Mouse (Mus musculus) right cerebral cortex, postnatal 36 days (tissue): ENCODE results near the gene Ociad2.

Source experiments
- DNase-seq, 2 experiments: peaks; one replicate each; pipeline ENCODE4 v3.0.0; 2022; ENCODE audit warnings: low spot score in 2 of 2, mixed read lengths in 1 of 2

Ociad2 gene

DNA sequence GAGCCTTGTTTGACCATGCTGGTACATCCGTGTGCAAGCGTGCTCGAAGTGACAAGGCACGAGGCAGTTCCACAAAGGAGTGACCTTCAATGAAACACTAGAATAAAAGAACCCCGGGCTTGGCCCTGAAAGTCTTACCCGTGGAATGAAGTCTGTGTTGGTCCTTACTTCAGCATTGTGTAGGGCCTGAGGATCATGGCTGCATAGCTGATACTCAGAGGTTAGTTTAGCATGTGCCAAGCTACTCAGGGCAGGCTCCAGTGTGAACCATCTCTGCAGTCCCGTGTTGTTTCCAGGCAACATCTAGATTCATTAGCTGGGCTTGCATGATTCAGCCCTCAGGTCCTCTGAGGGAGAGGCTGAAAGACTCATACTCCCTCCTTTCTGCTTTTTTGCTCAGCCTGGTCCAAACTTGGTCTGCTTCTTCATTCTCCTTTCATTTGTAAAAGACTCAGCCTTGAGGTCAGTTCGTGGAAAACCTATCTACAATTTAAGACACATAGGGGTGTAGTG is at the start of gene Ociad2:
Ociad2 (minus strand) TSS at position 306 of the 513 bp plus-strand sequence.
- DNase-seq: no peak

DNA sequence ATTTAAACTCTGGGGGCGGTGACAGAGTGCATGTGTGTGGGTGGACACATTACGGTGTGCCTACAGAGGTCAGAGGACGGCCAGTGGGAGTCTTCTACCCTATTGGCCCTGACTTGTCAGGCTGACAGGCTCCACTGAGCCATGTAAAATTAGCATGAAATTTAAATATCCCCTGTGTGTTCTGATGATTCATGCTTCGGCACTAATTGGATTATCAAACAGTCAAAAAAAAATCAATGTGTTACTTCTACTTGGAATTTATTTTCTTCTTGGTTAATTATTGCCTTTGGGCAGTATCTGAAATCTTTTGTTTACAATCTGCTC is 42.8 kb upstream of the Ociad2 start:
- no peak for DNase-seq

DNA sequence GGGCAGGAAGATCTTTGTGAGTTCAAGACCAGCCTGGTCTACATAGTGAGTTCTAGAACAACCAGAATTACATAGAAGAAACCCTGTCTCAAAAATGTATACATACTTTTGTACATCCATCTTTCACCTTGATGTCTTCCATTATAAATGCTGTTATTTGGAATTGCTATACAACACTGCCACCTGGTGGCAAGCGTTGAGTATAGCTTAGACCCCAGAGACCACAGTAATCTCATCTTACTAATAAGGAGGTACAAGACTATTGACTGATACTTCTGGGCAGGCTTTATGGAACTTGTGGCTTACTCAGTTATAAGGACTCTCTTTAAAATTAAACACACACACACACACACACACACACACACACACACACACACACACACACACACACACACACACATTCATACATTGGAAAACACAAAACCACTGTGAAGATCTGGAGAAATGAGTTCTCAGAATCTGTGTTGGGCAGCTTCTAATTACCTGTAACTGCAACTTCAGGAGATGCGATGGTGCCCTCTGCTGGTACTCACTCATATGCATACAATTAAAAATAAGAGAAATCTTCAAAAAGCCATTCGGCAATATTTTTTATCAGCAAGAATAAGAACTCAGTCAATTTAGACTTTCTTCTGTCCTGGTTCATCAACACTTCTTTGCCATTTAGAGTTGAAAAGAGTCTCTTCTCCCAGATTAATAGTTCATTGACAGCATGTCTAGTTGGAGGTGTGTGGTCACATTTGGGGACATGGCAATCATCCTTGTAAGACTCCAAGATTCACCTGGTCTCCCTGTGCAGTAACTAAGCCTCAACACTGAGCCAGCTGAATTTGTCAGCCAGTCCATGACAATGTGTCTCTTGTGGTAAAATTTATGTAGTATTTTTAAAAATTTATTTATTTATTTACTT is 42.2 kb upstream of the Ociad2 start:
- peak in 1 of 2 experiments; percentile 50 for DNase-seq

DNA sequence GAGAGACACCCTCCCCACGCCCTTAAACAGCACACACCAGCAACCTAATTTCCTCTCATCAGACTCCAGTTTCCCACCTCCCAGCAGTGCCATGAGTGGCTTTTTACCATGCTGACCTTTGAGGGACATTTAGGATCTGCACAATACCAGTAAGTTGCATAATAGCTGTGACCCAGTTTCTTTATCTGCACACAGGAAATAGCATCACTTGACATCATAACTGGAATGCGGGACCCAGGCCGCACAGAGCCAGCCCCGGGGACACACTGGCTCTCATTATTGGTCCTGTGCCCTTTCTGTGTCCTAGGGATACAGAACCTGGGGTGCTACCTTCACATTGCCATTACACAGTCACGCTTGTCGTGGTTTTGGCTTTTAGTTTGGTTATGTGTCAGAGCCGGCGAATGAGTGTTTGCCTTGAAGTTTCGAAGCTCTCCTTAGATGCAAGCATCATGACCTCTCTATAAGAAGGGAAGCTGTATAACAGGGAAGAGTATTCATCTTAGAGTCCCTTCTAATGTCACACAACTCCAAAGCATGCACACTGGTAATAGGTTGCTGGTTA is 41.2 kb upstream of the Ociad2 start:
- DNase-seq: no peak

DNA sequence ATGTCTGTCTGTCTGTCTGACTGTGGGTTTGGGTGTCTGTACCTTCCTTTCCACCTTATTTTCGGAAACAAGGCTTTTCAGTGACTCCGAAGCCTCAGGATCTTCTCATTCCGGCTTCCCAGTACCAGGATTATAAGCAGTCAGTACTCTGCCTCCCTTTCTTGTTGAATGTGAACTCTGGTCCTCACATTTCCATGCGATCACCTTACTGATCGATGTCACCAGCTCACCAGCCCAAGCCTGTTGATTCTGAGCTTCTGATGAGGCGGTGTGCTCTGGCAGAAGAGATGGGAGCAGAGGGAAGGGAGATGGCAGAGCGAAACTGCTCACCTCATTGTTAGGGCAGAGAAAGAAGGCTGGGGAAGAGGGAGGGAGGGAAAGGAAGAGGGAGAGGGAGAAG is 40.7 kb upstream of the Ociad2 start:
- DNase-seq: no peak

DNA sequence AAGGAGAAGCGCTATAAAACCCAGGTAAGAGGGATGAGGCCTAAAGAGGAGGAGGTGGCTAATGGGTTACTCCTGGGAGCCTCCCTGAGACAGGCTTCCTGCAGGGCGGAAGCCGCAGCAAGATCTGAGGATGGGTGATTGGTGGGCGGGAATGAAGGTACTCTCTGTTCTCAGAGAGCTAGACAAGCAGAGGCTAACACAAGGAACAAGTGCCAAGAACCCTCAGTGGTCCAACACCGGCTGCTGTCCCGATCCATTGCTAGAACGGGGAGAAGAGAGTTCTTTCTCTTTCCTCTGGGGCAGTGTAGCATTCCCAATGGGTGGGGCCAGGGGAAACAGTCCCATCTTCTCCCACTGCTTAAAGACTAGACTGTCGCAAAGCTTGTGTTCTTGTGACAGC is 40.0 kb upstream of the Ociad2 start:
- no peak for DNase-seq

DNA sequence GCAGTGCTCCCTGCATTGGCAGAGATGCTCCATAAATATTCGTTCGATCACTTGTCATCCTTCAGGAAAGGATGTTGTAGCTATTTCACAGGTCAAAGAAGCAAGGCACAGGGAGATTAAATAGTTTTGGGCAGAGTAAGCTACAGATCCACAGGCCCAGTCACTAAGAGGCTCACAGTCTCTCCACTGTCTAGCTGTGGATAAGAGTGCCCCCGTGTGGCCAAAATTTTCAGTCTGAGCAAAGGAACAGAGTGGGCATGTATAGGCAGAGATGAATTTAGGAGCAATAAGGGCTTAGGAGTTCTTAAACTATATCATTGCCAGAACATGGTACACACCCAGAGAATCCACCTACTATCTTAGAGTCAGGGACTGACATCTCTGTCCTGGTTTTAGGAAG is 39.1 kb upstream of the Ociad2 start:
- peak; percentile 80 to 81 for DNase-seq

DNA sequence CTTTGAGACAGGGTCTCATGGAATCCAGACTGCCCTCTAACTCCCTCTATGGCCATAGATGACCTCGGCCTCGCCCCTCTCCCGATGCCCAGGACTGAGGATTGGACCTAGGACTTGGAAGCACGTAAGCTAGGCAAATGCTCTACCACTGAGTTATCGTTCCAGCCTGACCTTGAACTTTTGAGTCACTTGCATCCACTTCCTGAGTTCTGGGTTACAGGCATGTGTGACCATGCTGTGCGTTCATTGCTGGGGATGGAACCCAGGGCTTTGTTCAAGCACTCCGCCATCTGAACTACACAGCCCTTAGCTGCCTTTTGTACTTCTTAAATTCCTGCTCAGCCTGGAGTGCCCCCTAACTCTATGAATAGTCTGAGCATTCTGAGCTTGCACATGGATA is 35.7 kb upstream of the Ociad2 start:
- DNase-seq: no peak

DNA sequence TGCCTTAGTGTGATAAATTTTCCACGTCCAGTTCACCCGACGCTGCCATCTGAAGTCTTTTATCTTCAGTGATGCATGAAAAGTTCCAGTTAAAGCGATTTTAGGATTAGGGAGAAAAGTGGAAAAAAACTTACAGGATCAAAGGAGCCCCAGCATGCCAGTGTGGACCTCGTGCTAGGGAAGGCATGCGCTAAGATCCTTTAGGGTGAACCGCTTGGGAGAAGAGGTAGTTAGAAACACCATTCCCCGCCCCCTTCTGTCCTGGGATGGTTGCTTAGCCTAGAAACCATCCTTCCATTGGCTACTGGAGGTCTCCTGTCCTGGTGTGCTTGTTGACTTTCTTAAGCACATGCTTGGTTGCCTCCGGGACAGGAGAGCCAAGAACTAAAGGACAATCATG is 35.2 kb upstream of the Ociad2 start:
- no peak for DNase-seq

DNA sequence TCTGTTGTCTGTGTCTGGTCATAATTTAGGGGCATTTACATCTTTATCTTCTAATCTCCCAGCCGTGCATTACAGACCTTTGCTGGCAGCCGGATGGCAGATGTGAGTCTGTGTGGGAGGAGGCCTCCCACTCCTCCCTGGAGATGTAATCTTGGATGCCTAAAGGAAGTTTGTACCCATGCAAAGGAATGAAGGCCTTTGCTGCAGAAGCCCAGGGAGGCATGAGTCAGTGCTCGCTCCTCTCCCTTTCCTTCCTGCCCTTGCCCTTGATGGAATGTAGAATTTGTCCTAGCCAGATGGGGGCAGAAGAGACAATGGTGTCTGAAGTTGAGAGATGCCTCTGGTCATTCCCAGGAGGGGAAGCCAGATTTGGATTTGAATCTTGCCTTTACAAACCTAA is 32.4 kb upstream of the Ociad2 start:
- DNase-seq: no peak

DNA sequence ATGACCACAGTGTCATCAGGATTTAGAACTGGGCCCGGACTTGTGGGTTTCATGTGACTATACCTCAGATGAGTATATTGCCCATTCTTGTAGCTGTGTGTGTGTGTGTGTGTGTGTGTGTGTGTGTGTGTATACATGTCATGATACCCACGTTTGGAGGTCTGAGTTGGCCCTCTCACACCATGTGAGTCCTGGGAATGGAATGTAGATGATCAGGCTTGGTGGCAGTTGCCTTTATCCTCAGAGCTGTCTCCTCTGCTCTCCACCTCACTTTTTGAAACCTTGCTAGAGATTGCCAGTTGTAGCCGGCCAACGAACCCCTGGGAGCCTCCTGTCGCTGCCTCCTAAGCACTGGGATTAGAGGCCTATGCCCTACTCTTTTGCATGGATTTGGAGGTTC is 31.8 kb upstream of the Ociad2 start:
- no peak for DNase-seq

DNA sequence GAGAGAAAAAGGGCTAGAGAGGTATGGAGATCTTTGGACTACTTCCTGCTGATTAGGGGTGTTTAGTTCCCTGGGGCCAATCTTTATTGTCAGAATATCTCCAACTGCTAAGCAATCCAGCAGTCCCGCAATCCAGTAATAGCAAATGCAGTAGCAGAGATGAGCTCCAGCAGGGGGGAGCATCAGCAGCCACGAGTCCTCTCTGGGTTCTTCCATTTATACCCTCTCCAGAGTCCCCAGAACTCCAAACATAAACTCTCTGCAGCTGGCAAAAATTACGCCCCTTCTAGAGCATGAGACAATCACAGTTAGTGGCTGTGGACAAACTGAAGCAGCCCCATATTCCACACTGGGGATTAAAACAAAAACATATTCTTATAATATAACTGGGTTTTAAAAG is 28.9 kb upstream of the Ociad2 start:
- no peak for DNase-seq

DNA sequence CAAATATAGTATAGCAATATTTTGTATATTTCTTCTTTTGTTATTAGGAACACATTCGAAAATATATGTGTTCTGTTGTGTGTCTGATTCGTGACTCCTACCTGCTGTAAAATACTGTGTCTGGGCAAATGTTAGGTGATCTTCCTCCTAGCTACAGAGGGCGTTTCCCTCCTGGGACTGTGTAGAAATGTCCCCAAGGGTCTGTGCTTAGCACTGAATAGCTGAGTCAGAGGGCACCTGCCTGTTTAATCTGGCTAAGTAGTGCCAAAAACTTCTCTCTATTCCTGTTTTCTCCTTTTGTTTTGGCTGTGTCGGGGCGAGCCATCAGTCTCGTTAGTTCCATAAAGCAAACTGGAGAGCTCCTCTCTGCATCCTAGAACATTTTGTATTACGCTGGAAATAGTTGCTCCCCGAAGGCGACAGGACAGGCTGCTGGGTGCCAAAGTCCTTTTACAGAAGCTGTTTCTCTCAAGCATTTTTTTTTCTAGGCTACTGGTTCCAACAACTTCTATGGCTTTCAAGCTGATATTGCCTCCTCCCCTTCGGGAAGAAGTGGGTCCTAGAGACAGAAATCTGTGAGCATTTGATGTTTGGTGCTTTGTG is 28.1 kb upstream of the Ociad2 start:
- DNase-seq: peak in 1 of 2 experiments; percentile 73

DNA sequence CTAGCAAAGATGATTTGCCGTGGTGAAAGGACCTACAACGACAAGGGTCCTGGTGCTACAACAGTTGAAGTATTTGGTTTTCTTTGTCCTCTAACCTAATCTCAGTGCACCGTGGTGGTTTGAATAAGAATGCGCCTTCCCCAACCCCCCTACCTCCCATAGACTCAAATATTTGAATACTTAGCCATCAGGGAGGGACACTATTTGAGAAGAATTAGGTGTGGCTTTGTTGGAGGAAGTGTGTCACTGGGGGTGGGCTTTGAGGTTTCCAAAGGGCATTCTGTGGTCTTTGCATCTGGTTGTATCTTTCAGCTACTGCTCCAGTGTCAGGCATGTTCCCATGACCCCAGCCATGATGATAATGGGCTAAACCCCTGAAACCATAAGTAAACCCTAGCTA is 27.1 kb upstream of the Ociad2 start:
- DNase-seq: no peak

DNA sequence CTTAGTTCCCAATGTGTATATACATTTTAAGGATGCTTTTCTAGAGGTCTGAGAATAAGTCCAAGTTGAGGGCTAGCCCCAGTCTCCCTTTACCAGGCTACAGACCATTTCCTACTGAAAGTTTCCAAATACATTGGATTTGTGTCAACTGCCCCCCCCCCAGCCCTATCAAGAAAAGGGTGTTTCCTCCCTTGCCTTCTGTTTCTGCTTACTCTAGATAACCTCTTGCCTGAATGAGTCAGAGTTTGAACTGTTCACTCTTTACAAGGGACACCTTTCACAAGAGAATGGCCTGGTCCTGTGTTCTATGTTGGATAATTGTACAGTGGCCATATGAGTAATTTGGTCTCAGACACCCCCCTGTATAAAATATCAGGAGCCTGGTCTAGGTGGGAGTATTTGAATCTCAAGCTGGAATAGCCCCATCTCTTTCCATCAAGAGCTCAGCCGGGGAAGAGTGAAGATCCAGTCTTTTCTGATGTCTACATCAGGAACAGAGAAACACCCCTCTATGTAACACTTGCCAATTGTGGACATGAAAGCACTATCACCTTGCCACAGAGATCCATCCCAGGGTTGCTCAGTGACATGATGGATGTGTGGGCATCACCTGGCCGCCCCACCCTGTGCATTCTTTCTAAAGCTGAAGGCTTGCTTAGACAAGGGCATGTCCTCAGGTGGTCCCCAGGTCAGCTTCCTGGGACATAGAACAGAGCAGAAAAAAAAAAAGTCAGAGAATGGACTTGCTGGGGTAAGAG is 23.5 kb upstream of the Ociad2 start:
- DNase-seq: no peak

DNA sequence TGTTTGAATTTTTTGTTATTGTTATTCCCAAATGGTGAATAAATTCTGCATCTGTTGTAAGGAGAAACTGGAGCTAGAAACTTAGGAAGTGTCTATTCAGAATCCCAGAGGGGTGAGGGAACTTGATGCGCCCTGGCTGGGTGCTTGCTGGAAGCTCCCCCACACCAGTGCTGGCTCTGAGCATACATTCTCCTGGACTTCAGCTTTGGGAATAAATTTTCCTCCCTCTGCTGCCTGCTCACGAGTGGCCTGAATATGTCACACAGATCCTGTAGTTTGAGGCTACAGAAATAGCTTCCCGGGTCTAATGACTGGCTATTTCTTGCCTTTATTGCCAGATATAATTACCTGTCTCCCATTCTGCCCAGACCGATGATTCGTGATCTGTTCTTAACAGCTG is 22.0 kb upstream of the Ociad2 start:
- DNase-seq: peak in 1 of 2 experiments; percentile 37

DNA sequence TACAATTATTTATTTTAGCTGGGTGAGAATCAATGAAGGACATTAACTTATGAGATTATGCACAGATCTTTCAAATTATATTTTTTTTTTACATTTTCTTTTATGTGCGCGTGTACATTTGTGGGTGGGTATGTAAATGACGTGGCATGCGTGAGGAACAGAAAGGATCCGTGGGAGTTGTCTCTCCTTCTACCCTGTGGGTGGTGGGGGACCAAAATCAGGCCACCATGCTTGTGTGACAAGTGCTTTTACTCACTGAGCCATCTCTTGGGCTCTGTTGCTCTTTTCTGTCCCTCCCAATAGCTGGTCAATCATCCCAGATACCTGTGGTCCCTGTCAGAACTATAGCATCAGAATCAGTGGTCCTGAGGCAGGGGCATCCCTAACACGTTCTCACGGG is 21.5 kb upstream of the Ociad2 start:
- peak in 1 of 2 experiments; percentile 53 for DNase-seq

DNA sequence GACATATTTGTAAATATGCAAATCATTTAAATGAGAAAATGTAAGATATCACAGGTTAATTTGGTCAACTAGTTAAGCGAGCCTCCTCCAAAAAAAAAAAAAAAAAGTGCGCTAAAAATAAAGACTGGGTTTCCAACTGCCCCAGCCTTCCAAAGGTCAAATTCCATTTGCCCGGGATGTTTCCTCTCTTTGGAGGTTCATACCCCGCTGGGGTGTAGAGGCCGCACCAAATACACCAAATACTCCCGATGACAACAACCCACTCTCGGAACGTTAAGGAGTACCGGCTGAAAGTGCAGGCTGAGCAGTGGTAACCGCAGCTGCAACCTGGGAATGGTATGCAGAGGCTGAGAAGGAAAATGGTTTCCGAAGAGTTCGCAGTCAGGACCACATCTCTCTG is 19.4 kb upstream of the Ociad2 start:
- DNase-seq: no peak

DNA sequence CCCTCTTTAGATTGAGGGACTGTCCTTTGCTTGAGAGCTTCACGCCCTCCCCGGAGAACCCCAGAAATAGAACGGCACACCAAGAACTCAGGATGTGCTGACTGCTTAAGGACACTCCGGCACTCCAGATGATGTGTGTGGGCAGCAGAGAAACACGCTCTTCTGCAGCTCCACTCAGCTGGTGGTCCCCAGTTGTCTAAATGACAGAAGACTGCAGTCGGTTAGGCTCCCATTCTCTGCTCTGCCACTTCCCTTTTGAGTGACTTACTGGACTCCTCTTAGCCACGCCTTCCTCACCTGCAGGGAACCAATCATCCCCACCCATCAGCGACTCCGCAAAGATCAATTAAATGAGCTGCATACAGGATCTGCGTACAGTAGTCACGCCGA is 18.9 kb upstream of the Ociad2 start:
- DNase-seq: peak; percentile 84 to 93

DNA sequence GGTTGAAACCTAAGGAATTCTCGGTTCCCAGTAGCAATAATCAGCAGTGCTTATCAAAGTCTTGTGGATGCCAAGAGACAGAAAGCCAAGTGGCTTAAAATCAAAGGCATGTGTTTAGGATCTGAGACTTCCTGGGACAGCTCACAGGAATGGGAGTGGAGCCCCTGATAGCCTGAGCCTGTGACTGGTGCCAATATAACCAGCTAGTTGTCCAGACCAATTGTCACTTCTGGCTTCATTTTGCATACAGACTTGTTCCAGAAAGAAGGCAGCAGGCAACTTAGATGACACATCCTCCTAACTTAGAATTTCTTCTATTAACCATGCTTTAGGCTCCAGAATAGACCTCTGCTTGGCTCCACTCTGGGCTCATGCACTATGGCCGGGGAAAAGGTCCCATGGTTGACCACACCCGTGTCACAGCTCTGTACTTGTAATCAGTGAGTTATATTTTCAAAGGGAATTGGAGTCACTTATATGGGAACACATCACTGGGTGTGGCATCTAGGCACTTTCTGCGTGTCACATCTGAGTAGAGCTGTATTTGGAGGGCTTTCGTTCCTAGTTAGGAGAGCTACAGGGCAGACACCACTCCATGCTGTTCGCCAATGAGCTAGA is 18.4 kb upstream of the Ociad2 start:
- DNase-seq: no peak

DNA sequence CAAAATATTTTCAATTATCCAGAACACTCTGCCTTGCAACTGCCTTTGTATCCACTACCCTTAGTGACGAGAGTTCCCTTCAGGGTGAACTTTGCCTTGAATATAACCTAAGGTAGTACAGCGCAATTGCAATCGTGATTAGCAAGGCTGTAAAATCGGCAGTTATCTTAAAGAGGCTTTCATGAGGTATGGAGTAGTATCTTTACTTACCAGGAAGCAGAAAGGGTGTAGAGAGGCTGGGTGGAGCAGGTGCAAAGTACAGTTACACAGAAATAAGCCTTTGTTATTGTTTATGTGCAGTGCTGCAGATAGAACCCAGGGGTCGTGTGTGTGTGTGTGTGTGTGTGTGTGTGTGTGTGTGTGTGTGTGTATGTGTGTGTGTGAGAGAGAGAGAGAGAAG is 14.6 kb upstream of the Ociad2 start:
- DNase-seq: no peak

DNA sequence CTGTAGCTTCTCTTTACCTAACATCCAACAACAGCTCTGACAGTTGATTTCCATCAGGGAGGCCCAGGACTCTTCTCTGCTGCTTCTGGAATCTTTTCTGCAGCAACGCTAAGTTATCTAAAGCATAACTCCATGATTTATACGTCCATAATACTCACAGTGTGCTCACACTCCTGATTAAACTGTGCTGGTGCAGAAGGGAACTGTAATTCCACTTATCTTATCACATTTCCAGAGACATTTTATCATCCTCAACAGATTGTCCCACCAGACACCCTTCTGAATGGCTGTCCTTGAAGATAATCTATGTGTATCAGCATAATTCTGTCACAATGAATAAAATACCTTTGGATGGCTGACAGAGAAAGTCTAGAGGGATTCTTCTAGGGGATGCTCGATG is 13.2 kb upstream of the Ociad2 start:
- DNase-seq: no peak
